Mouse (Mus musculus): Measurements from ENCODE around the gene Cisd3. TPM values are rescaled to one million over a fixed set of nuclear protein-coding genes. Genes with fewer than 3 reads are reported as not detected.
A peak's percentile ranks its signal among the peaks of the same experiment; 100 is the strongest.

Cisd3 gene
- total and polyA plus RNA-seq, 2 experiments from 2014 or later, result 50.8 to 125 TPM

DNA sequence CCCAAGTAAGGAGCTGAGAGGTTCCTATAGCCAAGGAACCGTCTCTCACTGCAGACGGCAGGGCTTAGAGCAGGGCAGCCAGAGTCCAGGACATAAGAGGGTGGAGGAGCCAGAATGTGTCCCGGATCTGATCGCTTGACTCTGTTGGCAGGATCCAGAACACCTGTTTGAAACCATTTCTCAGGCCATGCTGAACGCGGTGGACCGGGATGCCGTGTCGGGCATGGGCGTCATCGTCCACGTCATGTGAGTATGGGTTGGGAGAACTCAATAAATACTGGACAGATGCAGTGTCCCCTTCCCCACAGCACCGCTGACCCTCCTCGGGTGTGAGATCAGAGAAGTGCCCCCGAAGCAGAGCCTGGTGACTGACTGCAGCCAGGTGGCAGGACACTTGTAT lies 26.7 kb downstream of the Cisd3 start:
- no peak overlapping the region for H3K4me3 ChIP-seq (ENCODE audit: low read depth, low read length)
- TF ChIP-seq CTCF (IDR thresholded peaks at IDR 0.05; ENCODE audit: low read depth) (no peak), EP300 (IDR thresholded peaks at IDR 0.05; ENCODE audit: low read depth) (no peak)
- no peaks in the 10 kb centered on the region for H3K9me3 ChIP-seq (replicated peaks; ENCODE audit: control insufficient read depth, low read length)
- ATAC-seq (ENCODE audit: insufficient read depth, low read depth) (no peak), DNase-seq (ENCODE audit: low spot score) (no peak)
- peaks cover 49% of the 10 kb centered on the region for H3K36me3 ChIP-seq (replicated peaks; ENCODE audit: control insufficient read depth, insufficient read depth, low read length)
- H3K4me2 ChIP-seq (ENCODE audit: low read depth, low read length), result no peak overlapping the region
- H3K9ac ChIP-seq (replicated peaks; ENCODE audit: low read depth, low read length), result no peak overlapping the region
- 93% methylated on average over 15 of the region's 15 CpGs for WGBS
- H3K27ac ChIP-seq (ENCODE audit: low read depth), result no peak overlapping the region
- H3K4me1 ChIP-seq (ENCODE audit: control insufficient read depth, insufficient read depth), result peaks cover 4% of the 10 kb centered on the region; the same call in 1 of the 2 replicates
- H3K27me3 ChIP-seq (ENCODE audit: control insufficient read depth, insufficient read depth, low read length), result no peaks in the 10 kb centered on the region

DNA sequence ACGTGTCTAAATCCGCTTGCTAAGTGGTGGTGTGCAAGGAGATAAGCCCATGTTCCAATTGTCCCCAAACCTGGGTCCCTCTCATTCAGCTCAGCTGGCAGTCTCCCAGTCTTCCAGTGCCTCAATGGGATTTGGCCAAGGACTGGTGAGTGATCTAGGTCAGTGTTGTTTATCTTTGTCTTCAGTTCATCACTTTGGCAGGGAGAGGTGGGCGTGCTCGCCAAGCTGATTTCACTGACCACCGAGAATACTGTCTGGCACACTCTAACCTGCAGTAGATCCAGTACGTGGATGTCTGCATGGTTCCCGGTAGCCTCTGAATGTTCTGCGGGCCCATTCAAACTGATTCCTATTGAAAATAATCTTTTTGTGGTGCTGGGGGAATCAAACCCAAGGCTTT lies 28.3 kb downstream of the Cisd3 start:
- peaks cover 4% of the 10 kb centered on the region; the same call in 1 of the 2 replicates for H3K4me1 ChIP-seq (ENCODE audit: control insufficient read depth, insufficient read depth)
- H3K4me3 ChIP-seq (ENCODE audit: low read depth, low read length), result no peak overlapping the region
- 48% methylated on average over 8 of the region's 8 CpGs for WGBS
- H3K9me3 ChIP-seq (replicated peaks; ENCODE audit: control insufficient read depth, low read length), result no peaks in the 10 kb centered on the region
- peaks cover 51% of the 10 kb centered on the region for H3K36me3 ChIP-seq (replicated peaks; ENCODE audit: control insufficient read depth, insufficient read depth, low read length)
- H3K9ac ChIP-seq (replicated peaks; ENCODE audit: low read depth, low read length), result no peak overlapping the region
- ATAC-seq (ENCODE audit: insufficient read depth, low read depth) (no peak), DNase-seq (ENCODE audit: low spot score) (no peak)
- no peak overlapping the region for H3K4me2 ChIP-seq (ENCODE audit: low read depth, low read length)
- H3K27me3 ChIP-seq (ENCODE audit: control insufficient read depth, insufficient read depth, low read length), result no peaks in the 10 kb centered on the region
- no peak overlapping the region for H3K27ac ChIP-seq (ENCODE audit: low read depth)
- TF ChIP-seq CTCF (IDR thresholded peaks at IDR 0.05; ENCODE audit: low read depth) (no peak), EP300 (IDR thresholded peaks at IDR 0.05; ENCODE audit: low read depth) (no peak)

DNA sequence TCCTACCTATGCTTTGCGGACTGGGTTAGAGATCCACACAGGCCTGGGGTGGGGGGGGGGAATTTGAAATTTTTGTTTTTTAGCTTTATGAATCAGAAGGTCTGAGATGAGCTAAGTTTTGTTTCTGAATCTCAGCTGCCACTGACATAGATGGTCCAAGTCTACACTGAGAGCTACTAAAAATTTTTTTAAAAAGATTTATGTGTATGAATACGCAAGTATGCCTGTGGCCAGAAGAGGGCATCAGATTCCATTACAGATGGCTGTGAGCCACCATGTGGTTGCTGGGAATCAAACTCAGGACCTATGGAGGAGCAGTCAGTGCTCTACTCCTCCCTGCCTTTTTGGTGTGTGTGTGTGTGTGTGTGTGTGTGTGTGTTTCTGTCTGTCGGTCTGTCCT lies 28.7 kb downstream of the Cisd3 start:
- Histone ChIP-seq H3K27ac (ENCODE audit: low read depth) (no peak overlapping the region), H3K9me3 (replicated peaks; ENCODE audit: control insufficient read depth, low read length) (no peaks in the 10 kb centered on the region), H3K9ac (replicated peaks; ENCODE audit: low read depth, low read length) (no peak overlapping the region), H3K36me3 (replicated peaks; ENCODE audit: control insufficient read depth, insufficient read depth, low read length) (peaks cover 52% of the 10 kb centered on the region), H3K4me3 (ENCODE audit: low read depth, low read length) (no peak overlapping the region), H3K27me3 (ENCODE audit: control insufficient read depth, insufficient read depth, low read length) (no peaks in the 10 kb centered on the region), H3K4me2 (ENCODE audit: low read depth, low read length) (no peak overlapping the region), H3K4me1 (ENCODE audit: control insufficient read depth, insufficient read depth) (peaks cover 4% of the 10 kb centered on the region; the same call in 1 of the 2 replicates)
- TF ChIP-seq EP300 (IDR thresholded peaks at IDR 0.05; ENCODE audit: low read depth) (no peak), CTCF (IDR thresholded peaks at IDR 0.05; ENCODE audit: low read depth) (peak; percentile 14; the same call in 1 of the 2 replicates)
- WGBS, result 97% methylated on average over 3 of the region's 3 CpGs
- no peak; the same call in 1 of the 2 replicates for ATAC-seq (ENCODE audit: insufficient read depth, low read depth)
- no peak for DNase-seq (ENCODE audit: low spot score)

DNA sequence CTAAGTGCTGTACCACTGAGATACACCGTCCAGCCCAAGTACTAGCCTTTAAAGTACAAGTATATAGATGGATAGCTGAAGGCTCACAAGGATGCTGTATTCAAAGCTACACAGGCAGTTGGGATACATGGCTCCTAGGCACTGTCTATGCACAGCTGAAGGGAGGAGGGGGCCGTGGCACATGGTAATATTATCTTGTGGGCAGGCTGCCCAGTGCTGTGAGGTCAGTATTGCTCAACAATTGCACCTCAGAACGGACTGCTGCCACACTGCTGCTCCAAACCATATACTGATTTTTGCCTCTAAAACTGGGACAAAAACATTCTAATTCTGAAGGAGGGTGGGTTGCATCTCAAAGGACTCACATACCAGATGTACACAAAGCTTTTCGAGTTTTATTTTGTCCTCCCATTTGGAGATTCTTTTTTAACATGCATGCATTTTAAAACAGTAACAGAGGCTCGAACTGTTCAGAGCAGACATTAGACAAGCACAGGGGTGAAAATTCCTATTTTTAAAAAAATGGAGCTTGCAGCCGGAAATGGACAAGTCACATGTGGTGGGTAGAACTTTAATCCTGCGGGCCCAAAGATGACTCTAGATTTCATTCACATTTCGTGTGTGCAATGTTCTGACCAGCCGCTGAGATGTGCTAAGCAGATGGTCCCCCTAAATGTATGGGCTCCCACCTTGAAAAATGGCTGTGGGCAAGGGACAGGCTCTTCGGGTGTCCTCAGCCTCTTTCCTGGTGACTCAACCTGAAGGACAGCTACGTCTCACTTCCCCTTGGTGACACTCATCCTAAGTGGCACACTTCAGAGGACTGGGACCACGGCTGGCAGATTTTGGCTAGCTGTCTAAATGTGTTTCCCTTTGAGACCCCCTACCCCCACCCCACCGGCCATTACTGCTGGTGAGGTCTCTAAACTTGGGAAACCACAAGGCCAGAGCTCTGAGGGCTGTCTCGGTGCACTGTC lies 29.4 kb downstream of the Cisd3 start:
- no peak overlapping the region for H3K9ac ChIP-seq (replicated peaks; ENCODE audit: low read depth, low read length)
- H3K4me2 ChIP-seq (ENCODE audit: low read depth, low read length), result no peak overlapping the region
- no peak overlapping the region for H3K4me3 ChIP-seq (ENCODE audit: low read depth, low read length)
- peaks cover 4% of the 10 kb centered on the region; the same call in 1 of the 2 replicates for H3K4me1 ChIP-seq (ENCODE audit: control insufficient read depth, insufficient read depth)
- H3K27ac ChIP-seq (ENCODE audit: low read depth), result no peak overlapping the region
- TF ChIP-seq EP300 (IDR thresholded peaks at IDR 0.05; ENCODE audit: low read depth) (no peak), CTCF (IDR thresholded peaks at IDR 0.05; ENCODE audit: low read depth) (no peak)
- H3K36me3 ChIP-seq (replicated peaks; ENCODE audit: control insufficient read depth, insufficient read depth, low read length), result peaks cover 59% of the 10 kb centered on the region
- whole genome bisulfite sequencing, result 74% methylated on average over 14 of the region's 14 CpGs
- no peaks in the 10 kb centered on the region for H3K9me3 ChIP-seq (replicated peaks; ENCODE audit: control insufficient read depth, low read length)
- H3K27me3 ChIP-seq (ENCODE audit: control insufficient read depth, insufficient read depth, low read length), result no peaks in the 10 kb centered on the region
- peak; percentile 43 for ATAC-seq (ENCODE audit: insufficient read depth, low read depth)
- peak; percentile 52 for DNase-seq (ENCODE audit: low spot score)

DNA sequence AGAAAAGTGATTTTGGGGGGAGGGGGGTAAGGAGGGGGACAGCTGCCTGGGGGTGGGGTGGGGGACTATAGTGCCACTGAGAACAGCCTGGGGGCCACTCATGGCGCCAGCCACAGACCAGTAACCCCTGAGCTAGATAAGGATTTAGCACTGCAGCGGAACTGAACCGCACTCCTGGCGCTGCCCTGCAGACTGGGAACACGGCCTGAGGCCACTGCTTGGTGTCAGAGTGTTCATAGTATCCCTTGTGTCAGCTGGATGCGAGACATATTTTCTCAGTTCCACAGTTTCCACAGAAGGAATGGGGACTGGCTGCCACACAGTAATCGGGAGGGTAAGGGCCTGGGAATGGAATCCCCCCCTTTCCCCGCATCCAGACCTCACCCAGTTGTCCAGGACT lies 30.4 kb downstream of the Cisd3 start:
- ATAC-seq (ENCODE audit: insufficient read depth, low read depth) (no peak), DNase-seq (ENCODE audit: low spot score) (no peak)
- WGBS, result 63% methylated on average over 8 of the region's 8 CpGs
- H3K36me3 ChIP-seq (replicated peaks; ENCODE audit: control insufficient read depth, insufficient read depth, low read length), result peaks cover 68% of the 10 kb centered on the region
- no peak overlapping the region for H3K27ac ChIP-seq (ENCODE audit: low read depth)
- TF ChIP-seq EP300 (IDR thresholded peaks at IDR 0.05; ENCODE audit: low read depth) (no peak), CTCF (IDR thresholded peaks at IDR 0.05; ENCODE audit: low read depth) (no peak)
- H3K9me3 ChIP-seq (replicated peaks; ENCODE audit: control insufficient read depth, low read length), result no peaks in the 10 kb centered on the region
- no peak overlapping the region for H3K9ac ChIP-seq (replicated peaks; ENCODE audit: low read depth, low read length)
- H3K4me3 ChIP-seq (ENCODE audit: low read depth, low read length), result no peak overlapping the region
- H3K4me1 ChIP-seq (ENCODE audit: control insufficient read depth, insufficient read depth), result peaks cover 4% of the 10 kb centered on the region; the same call in 1 of the 2 replicates
- no peaks in the 10 kb centered on the region for H3K27me3 ChIP-seq (ENCODE audit: control insufficient read depth, insufficient read depth, low read length)
- no peak overlapping the region for H3K4me2 ChIP-seq (ENCODE audit: low read depth, low read length)
